Mouse (Mus musculus): ENCODE data around the gene Pak7. TPM values are rescaled to one million over a fixed set of nuclear protein-coding genes. Genes with fewer than 3 reads are reported as not detected.

Gene Pak7
- polyA plus RNA-seq, 1 experiment from 2014 or later, result 27.9 TPM

Other genes with a start within 250 kb of the Pak7 start
- gene Ankef1, start 113.9 kb upstream of the Pak7 start, polyA plus RNA-seq (2015; fragmentation: Nextera tagmentation; extraction: Ambion mirVana), result 0.83 and 0.97 TPM in 2 replicates

Data from hindbrain, embryonic 15.5 days (tissue).